Mouse (Mus musculus) limb, embryonic 13.5 days (tissue): ENCODE results near the gene Ppp2r5b. TPM values are rescaled to one million over a fixed set of nuclear protein-coding genes. Genes with fewer than 3 reads are reported as not detected.

Experiments
- microRNA counts: library from miRNA; unstranded; fragments of <30 nt; microRNA quantifications from one replicate; lab custom pipeline; 2016
- microRNA-seq: library from miRNA; unstranded; fragments of <30 nt; microRNA quantifications from one replicate; pipeline ENCODE4, GENCODE M21; 2016
- polyA plus RNA-seq: library from polyadenylated mRNA; unstranded; fragments of >200 nt; fragmentation: Nextera tagmentation; extraction: Ambion mirVana; gene quantifications from 2 replicates; pipeline ENCODE4 v1.2.1, GENCODE M21; 2015

The Ppp2r5b gene
- polyA plus RNA-seq, 1 experiment from 2014 or later, result 29.0 TPM

MicroRNAs within 50 kb of the gene (microRNA counts, 519-probe panel; counts per million panel counts)
- 2,507 counts per million, percentile 36 among the panel's probes with 10 or more counts for microRNA mmu-miR-192 (lab: Ali Mortazavi, UCI)

Small RNA genes within 50 kb of the gene (microRNA-seq; reads per million reads assigned to microRNA genes)
- 86.7 reads per million, percentile 51 among the genes with 10 or more reads in this experiment for gene Mir192
- gene Mir194-2, result 36.7 reads per million, percentile 40 among the genes with 10 or more reads in this experiment

Other genes with a start within 250 kb of the Ppp2r5b start
- not detected in 2 replicates for gene Slc22a20, start 249.7 kb downstream of the Ppp2r5b start, polyA plus RNA-seq
- 7.1 and 8.0 TPM in 2 replicates for gene Capn1, start 220.0 kb downstream of the Ppp2r5b start, polyA plus RNA-seq
- 27.2 and 34.0 TPM in 2 replicates for gene Syvn1, start 189.3 kb downstream of the Ppp2r5b start, polyA plus RNA-seq
- 76.9 and 80.0 TPM in 2 replicates for gene Mrpl49, start 178.1 kb downstream of the Ppp2r5b start, polyA plus RNA-seq
- gene Fau, start 178.0 kb downstream of the Ppp2r5b start, polyA plus RNA-seq, result 760 and 823 TPM in 2 replicates
- 29.0 and 29.8 TPM in 2 replicates for gene Znhit2, start 174.7 kb downstream of the Ppp2r5b start, polyA plus RNA-seq
- gene Tm7sf2, start 167.5 kb downstream of the Ppp2r5b start, polyA plus RNA-seq, result 17.4 and 24.0 TPM in 2 replicates
- gene Vps51, start 158.6 kb downstream of the Ppp2r5b start, polyA plus RNA-seq, result 69.7 and 72.5 TPM in 2 replicates
- gene Tmem262, start 155.8 kb downstream of the Ppp2r5b start, polyA plus RNA-seq, result not detected in 2 replicates
- gene Gm28374, start 153.6 kb downstream of the Ppp2r5b start, polyA plus RNA-seq, result 1.9 and 2.3 TPM in 2 replicates
- 85.9 and 92.5 TPM in 2 replicates for gene Zfpl1, start 150.9 kb downstream of the Ppp2r5b start, polyA plus RNA-seq
- gene Cdca5, start 150.9 kb downstream of the Ppp2r5b start, polyA plus RNA-seq, result 36.5 and 37.6 TPM in 2 replicates
- gene AC131692.1, start 141.5 kb downstream of the Ppp2r5b start, polyA plus RNA-seq, result 0.73 TPM in 1 of 2 replicates, not detected in the other
- gene Naaladl1, start 130.1 kb downstream of the Ppp2r5b start, polyA plus RNA-seq, result 0.46 and 0.65 TPM in 2 replicates
- 42.9 and 44.0 TPM in 2 replicates for gene Sac3d1, start 117.2 kb downstream of the Ppp2r5b start, polyA plus RNA-seq
- gene Snx15, start 107.6 kb downstream of the Ppp2r5b start, polyA plus RNA-seq, result 33.0 and 33.7 TPM in 2 replicates
- gene Batf2, start 94.9 kb downstream of the Ppp2r5b start, polyA plus RNA-seq, result not detected in 2 replicates
- 88.7 and 90.4 TPM in 2 replicates for gene Arl2, start 94.3 kb downstream of the Ppp2r5b start, polyA plus RNA-seq
- gene Majin, start 51.5 kb downstream of the Ppp2r5b start, polyA plus RNA-seq, result not detected in 2 replicates
- gene Gpha2, start 9.5 kb downstream of the Ppp2r5b start, polyA plus RNA-seq, result 3.1 and 4.2 TPM in 2 replicates
- gene Atg2a, start 5.8 kb upstream of the Ppp2r5b start, polyA plus RNA-seq, result 8.6 and 10.7 TPM in 2 replicates
- gene Ehd1, start 40.9 kb upstream of the Ppp2r5b start, polyA plus RNA-seq, result 73.1 and 82.9 TPM in 2 replicates
- gene Cdc42bpg, start 70.6 kb upstream of the Ppp2r5b start, polyA plus RNA-seq, result 0.52 and 0.70 TPM in 2 replicates
- 88.7 and 97.6 TPM in 2 replicates for gene Men1, start 99.1 kb upstream of the Ppp2r5b start, polyA plus RNA-seq
- 11.8 and 15.5 TPM in 2 replicates for gene Map4k2, start 105.3 kb upstream of the Ppp2r5b start, polyA plus RNA-seq
- gene Sf1, start 127.8 kb upstream of the Ppp2r5b start, polyA plus RNA-seq, result 130 and 148 TPM in 2 replicates
- 13.2 and 14.4 TPM in 2 replicates for gene Pygm, start 148.5 kb upstream of the Ppp2r5b start, polyA plus RNA-seq
- 15.2 and 17.7 TPM in 2 replicates for gene Rasgrp2, start 163.5 kb upstream of the Ppp2r5b start, polyA plus RNA-seq
- gene Nrxn2, start 182.9 kb upstream of the Ppp2r5b start, polyA plus RNA-seq, result 1.5 and 1.6 TPM in 2 replicates